Mouse (Mus musculus): ENCODE results near the gene Tanc2. TPM values are rescaled to one million over a fixed set of nuclear protein-coding genes. Genes with fewer than 3 reads are reported as not detected.

The Tanc2 gene
- total RNA-seq, 2 experiments from 2014 or later, result 46.5 to 56.1 TPM

Small RNA genes lying within 50 kb of the gene (microRNA-seq; reads per million reads assigned to microRNA genes)
- gene Gm23990, result not detected

Other genes with a start within 250 kb of the Tanc2 start
- not detected for gene March10, start 133.3 kb upstream of the Tanc2 start, total RNA-seq (2021)